Mouse (Mus musculus) hindbrain, embryonic 16.5 days (tissue): ENCODE data around the gene Piezo1. TPM values are rescaled to one million over a fixed set of nuclear protein-coding genes. Genes with fewer than 3 reads are reported as not detected.

Experiments
- ATAC-seq: fragments of 200-750 bp; cut with Nextera tagmentation; 2 replicates; pipeline ENCODE4 v1.8.0; 2017; ENCODE audit warnings: moderate TSS enrichment, moderate library complexity
- H3K27ac ChIP-seq: fragments of 300-500 bp; sonication (generic); 2 replicates; pipeline ENCODE4 v1.5.1; 2014; ENCODE audit warnings: low read depth, mild to moderate bottlenecking, control low read depth, low read length, moderate library complexity
- H3K27me3 ChIP-seq: fragments of 300-500 bp; sonication (generic); replicated peaks from 2 replicates; pipeline ENCODE4 v1.6.1; 2014; ENCODE audit warnings: low read length; ENCODE audit not compliant: control insufficient read depth, insufficient read depth
- H3K36me3 ChIP-seq: fragments of 300-500 bp; sonication (generic); 2 replicates; pipeline ENCODE4 v1.6.1; 2014; ENCODE audit warnings: mild to moderate bottlenecking, low read length, moderate library complexity, mixed read lengths; ENCODE audit not compliant: control insufficient read depth, insufficient read depth
- H3K4me1 ChIP-seq: fragments of 300-500 bp; sonication (generic); 2 replicates; pipeline ENCODE4 v1.6.1; 2014; ENCODE audit warnings: low read depth, low read length; ENCODE audit not compliant: control insufficient read depth, insufficient read depth
- H3K4me2 ChIP-seq: fragments of 300-500 bp; sonication (generic); 2 replicates; pipeline ENCODE4 v1.6.1; 2014; ENCODE audit warnings: mild to moderate bottlenecking, low read length, control low read depth, moderate library complexity
- H3K4me3 ChIP-seq: fragments of 300-500 bp; sonication (generic); 2 replicates; pipeline ENCODE4 v1.5.1; 2014; ENCODE audit warnings: mild to moderate bottlenecking, low read length, control low read depth, moderate library complexity
- H3K9ac ChIP-seq: fragments of 300-500 bp; sonication (generic); 2 replicates; pipeline ENCODE4 v1.6.1; 2014; ENCODE audit warnings: low read depth, mild to moderate bottlenecking, control low read depth, low read length, moderate library complexity
- H3K9me3 ChIP-seq: fragments of 300-500 bp; sonication (generic); 2 replicates; pipeline ENCODE4 v1.6.1; 2014; ENCODE audit warnings: mild to moderate bottlenecking, low read length, moderate library complexity; ENCODE audit not compliant: control insufficient read depth
- WGBS: fragments of 180-500 bp; shearing (Covaris S2); extraction: QIAGEN DNeasy Blood & Tissue Kit; methylation state at CpG from one replicate; pipeline ENCODE4 v1.1.7; 2014; 5-methylcytosine and 5-hydroxymethylcytosine counted together
- microRNA-seq: library from miRNA; unstranded; fragments of <30 nt; microRNA quantifications from one replicate; pipeline ENCODE4, GENCODE M21; 2017
- polyA plus RNA-seq: library from polyadenylated mRNA; unstranded; fragments of >200 nt; fragmentation: Nextera tagmentation; extraction: Ambion mirVana; gene quantifications from 2 replicates; pipeline ENCODE4 v1.2.1, GENCODE M21; 2015

The Piezo1 gene
- polyA plus RNA-seq, 1 experiment from 2014 or later, result 1.7 TPM

- Histone ChIP-seq H3K4me2 (peak within 1 kb of the TSS; percentile 64), H3K9ac (peak within 1 kb of the TSS; percentile 65), H3K36me3 (peaks cover 31% of the 10 kb centered on the region), H3K9me3 (peaks cover 3% of the 10 kb centered on the region; the same call in 1 of the 2 replicates), H3K4me3 (peak within 1 kb of the TSS; percentile 38), H3K4me1 (peaks cover 7% of the 10 kb centered on the region; the same call in 1 of the 2 replicates), H3K27me3 (peaks cover 6% of the 10 kb centered on the region), H3K27ac (no peak within 1 kb of the TSS)
- ATAC-seq, result 0 out of 2 replicates have a peak, but pooled peaks have one; percentile 55
- WGBS, result 6% methylated on average over 43 of the region's 45 CpGs
Measured at GRCm38 (mm10) chr8:122432443-122433268, 118.5 kb downstream of the Piezo1 start, which contains the start of gene Cyba. Cyba (minus strand) TSS chr8:122432930.

Small RNA genes lying within 50 kb of the gene (microRNA-seq; reads per million reads assigned to microRNA genes)
- not detected for gene Gm24366

Other genes with a start within 250 kb of the Piezo1 start
- gene Trhr2, start 190.6 kb downstream of the Piezo1 start, polyA plus RNA-seq, result 0.39 and 0.60 TPM in 2 replicates
- 28.8 and 31.8 TPM in 2 replicates for gene Zc3h18, start 174.7 kb downstream of the Piezo1 start, polyA plus RNA-seq
- not detected in 2 replicates for gene Il17c, start 129.3 kb downstream of the Piezo1 start, polyA plus RNA-seq
- 38.3 and 41.6 TPM in 2 replicates for gene Cyba, start 118.4 kb downstream of the Piezo1 start, polyA plus RNA-seq
- gene Mvd, start 107.9 kb downstream of the Piezo1 start, polyA plus RNA-seq, result 70.1 and 87.7 TPM in 2 replicates
- 0.12 TPM in 1 of 2 replicates, not detected in the other for gene Snai3, start 90.6 kb downstream of the Piezo1 start, polyA plus RNA-seq
- 30.9 and 32.5 TPM in 2 replicates for gene Rnf166, start 75.3 kb downstream of the Piezo1 start, polyA plus RNA-seq
- 78.5 and 85.1 TPM in 2 replicates for gene Ctu2, start 75.2 kb downstream of the Piezo1 start, polyA plus RNA-seq
- 8.0 and 11.4 TPM in 2 replicates for gene Cdt1, start 16.7 kb upstream of the Piezo1 start, polyA plus RNA-seq
- 202 and 203 TPM in 2 replicates for gene Aprt, start 25.6 kb upstream of the Piezo1 start, polyA plus RNA-seq
- gene Galns, start 60.1 kb upstream of the Piezo1 start, polyA plus RNA-seq, result 8.7 TPM in 2 replicates
- gene Trappc2l, start 60.3 kb upstream of the Piezo1 start, polyA plus RNA-seq, result 109 and 110 TPM in 2 replicates
- gene Pabpn1l, start 71.4 kb upstream of the Piezo1 start, polyA plus RNA-seq, result not detected in 2 replicates
- 12.6 and 18.3 TPM in 2 replicates for gene Cbfa2t3, start 147.8 kb upstream of the Piezo1 start, polyA plus RNA-seq
- 17.8 and 19.3 TPM in 2 replicates for gene Acsf3, start 224.2 kb upstream of the Piezo1 start, polyA plus RNA-seq